Mouse (Mus musculus) embryonic facial prominence, embryonic 13.5 days (tissue): ENCODE measurements around the gene Pcnx. TPM values are rescaled to one million over a fixed set of nuclear protein-coding genes. Genes with fewer than 3 reads are reported as not detected.

ENCODE experiments used
- ATAC-seq: fragments of 200-750 bp; cut with Nextera tagmentation; 2 replicates; pipeline ENCODE4 v1.8.0; 2017; ENCODE audit warnings: low read depth; ENCODE audit not compliant: insufficient number of reproducible peaks, insufficient read depth, low FRiP score, low TSS enrichment
- H3K27ac ChIP-seq: fragments of 300-500 bp; sonication (generic); 2 replicates; pipeline ENCODE4 v1.5.1; 2015; ENCODE audit warnings: moderate library complexity, mild to moderate bottlenecking, inconsistent platforms
- H3K27me3 ChIP-seq: fragments of 300-500 bp; sonication (generic); 2 replicates; pipeline ENCODE4 v1.6.1; 2015; ENCODE audit warnings: mild to moderate bottlenecking, inconsistent platforms
- H3K36me3 ChIP-seq: fragments of 300-500 bp; sonication (generic); 2 replicates; pipeline ENCODE4 v1.6.1; 2015; ENCODE audit warnings: mild to moderate bottlenecking, inconsistent platforms
- H3K4me1 ChIP-seq: fragments of 300-500 bp; sonication (generic); 2 replicates; pipeline ENCODE4 v1.6.1; 2015; ENCODE audit warnings: inconsistent platforms
- H3K4me2 ChIP-seq: fragments of 300-500 bp; sonication (generic); 2 replicates; pipeline ENCODE4 v1.6.1; 2015; ENCODE audit warnings: moderate library complexity, mild to moderate bottlenecking, inconsistent platforms
- H3K4me3 ChIP-seq: fragments of 300-500 bp; sonication (generic); 2 replicates; pipeline ENCODE4 v1.5.1; 2015; ENCODE audit warnings: mild to moderate bottlenecking, inconsistent platforms
- H3K9ac ChIP-seq: fragments of 300-500 bp; sonication (generic); 2 replicates; pipeline ENCODE4 v1.6.1; 2015; ENCODE audit warnings: mild to moderate bottlenecking, inconsistent platforms
- H3K9me3 ChIP-seq: fragments of 300-500 bp; sonication (generic); 2 replicates; pipeline ENCODE4 v1.6.1; 2016; ENCODE audit warnings: inconsistent platforms
- WGBS: fragments of 180-500 bp; shearing (Covaris S2); methylation state at CpG from one replicate; pipeline ENCODE4 v1.1.7; 2015; ENCODE audit warnings: mixed read lengths; 5-methylcytosine and 5-hydroxymethylcytosine counted together
- polyA plus RNA-seq: library from polyadenylated mRNA; unstranded; fragments of >200 nt; fragmentation: Nextera tagmentation; extraction: Ambion mirVana; gene quantifications from 2 replicates; pipeline ENCODE4 v1.2.1, GENCODE M21; 2015

Pcnx gene
- polyA plus RNA-seq, 1 experiment from 2014 or later = 18.3 TPM

DNA sequence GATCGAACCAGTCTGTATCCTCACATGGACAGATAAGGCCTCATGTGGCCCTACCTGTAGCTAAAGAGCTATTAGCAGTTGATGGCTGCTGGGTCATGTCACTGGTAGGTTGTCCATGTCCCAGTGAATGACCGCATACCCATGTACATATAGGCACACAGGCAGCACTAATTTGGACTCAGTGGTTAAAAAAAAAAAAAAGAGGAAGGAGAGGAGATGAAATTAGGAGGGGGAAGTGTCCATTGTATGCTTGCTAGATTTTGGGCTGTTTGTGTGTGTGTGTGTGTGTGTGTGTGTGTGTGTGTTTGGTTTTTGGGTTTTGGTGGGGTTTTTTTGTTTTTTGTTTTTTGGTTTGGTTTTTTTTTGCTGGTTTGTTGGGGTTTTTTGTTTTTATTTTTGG lies 26.7 kb upstream of the Pcnx start:
- H3K9me3 ChIP-seq = no peaks in the 10 kb centered on the region
- peaks cover 1% of the 10 kb centered on the region; the same call in 1 of the 2 replicates for H3K4me1 ChIP-seq
- H3K27ac ChIP-seq = no peak overlapping the region
- H3K4me3 ChIP-seq = no peak overlapping the region
- H3K4me2 ChIP-seq = no peak overlapping the region
- H3K27me3 ChIP-seq = no peaks in the 10 kb centered on the region
- H3K36me3 ChIP-seq = no peaks in the 10 kb centered on the region
- no peak overlapping the region for H3K9ac ChIP-seq
- ATAC-seq = no peak
- WGBS = 96% methylated on average over 2 of the region's 2 CpGs

DNA sequence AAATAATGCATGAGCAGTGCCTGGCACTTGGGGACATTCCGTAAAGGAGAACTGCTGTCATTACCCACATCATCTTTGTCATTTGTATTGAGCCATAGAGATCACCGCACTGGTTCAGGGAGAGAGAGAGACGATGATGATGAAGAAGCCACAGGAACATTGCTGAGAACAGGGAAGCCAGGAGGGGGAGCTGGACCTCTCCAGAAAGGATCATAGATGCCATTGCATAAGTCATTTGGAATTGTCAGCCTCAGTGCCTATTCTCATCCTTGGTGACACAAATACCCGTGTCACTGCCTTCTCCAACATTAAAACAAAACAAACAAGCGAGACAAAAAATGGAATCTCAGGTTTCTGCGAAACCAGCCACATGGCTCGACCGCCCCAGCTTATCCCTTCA lies 23.7 kb upstream of the Pcnx start:
- WGBS = 66% methylated on average over 8 of the region's 8 CpGs
- H3K4me3 ChIP-seq = no peak overlapping the region
- H3K9me3 ChIP-seq = no peaks in the 10 kb centered on the region
- peaks cover 7% of the 10 kb centered on the region; the same call in 1 of the 2 replicates for H3K4me1 ChIP-seq
- no peaks in the 10 kb centered on the region for H3K27me3 ChIP-seq
- no peak overlapping the region for H3K9ac ChIP-seq
- H3K27ac ChIP-seq = no peak overlapping the region
- H3K4me2 ChIP-seq = no peak overlapping the region
- ATAC-seq = no peak
- H3K36me3 ChIP-seq = no peaks in the 10 kb centered on the region

DNA sequence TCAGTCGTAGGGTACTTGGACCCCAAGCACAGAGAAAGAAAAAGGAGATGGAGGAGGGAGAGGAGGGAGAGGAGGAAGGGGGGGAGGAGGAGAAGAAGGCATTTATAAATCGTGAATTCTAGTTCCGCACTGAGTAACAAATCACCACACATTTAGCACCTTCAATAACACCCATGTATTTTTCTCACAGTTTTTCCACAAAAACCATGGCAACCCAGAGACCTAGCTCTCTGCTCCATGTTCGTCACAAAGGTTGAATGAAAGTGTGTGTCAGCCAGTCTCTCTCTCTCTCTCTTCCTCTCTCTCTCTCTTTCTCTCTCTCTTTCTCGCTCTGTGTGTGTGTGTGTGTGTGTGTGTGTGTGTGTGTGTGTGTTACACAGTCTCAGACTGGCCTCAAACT lies 22.4 kb upstream of the Pcnx start:
- H3K27me3 ChIP-seq = no peaks in the 10 kb centered on the region
- H3K4me3 ChIP-seq = no peak overlapping the region
- no peaks in the 10 kb centered on the region for H3K9me3 ChIP-seq
- no peak overlapping the region for H3K27ac ChIP-seq
- no peak overlapping the region for H3K9ac ChIP-seq
- ATAC-seq = no peak
- H3K4me1 ChIP-seq = peaks cover 7% of the 10 kb centered on the region; the same call in 1 of the 2 replicates
- H3K4me2 ChIP-seq = no peak overlapping the region
- no peaks in the 10 kb centered on the region for H3K36me3 ChIP-seq
- 75% methylated on average over 5 of the region's 5 CpGs for whole genome bisulfite sequencing

DNA sequence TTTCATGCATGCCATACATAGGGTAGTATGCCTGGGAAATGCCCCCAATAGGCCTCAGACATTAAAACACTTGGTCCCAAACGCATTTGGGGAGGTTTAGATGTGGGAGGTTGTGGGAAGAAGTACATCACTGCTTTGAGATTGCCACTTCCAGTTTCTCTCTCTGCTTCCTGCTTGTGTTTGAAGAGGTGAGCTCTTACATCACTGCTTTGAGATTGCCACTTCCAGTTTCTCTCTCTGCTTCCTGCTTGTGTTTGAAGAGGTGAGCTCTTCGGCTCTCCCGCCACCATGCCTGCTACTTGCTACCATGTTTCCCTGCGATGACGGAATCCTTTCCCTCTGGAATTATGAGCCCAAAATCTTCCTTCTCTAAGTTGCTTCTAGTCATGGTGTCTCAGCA lies 20.2 kb upstream of the Pcnx start:
- Histone ChIP-seq H3K9me3 (no peaks in the 10 kb centered on the region), H3K36me3 (no peaks in the 10 kb centered on the region), H3K27ac (no peak overlapping the region), H3K9ac (no peak overlapping the region), H3K27me3 (no peaks in the 10 kb centered on the region), H3K4me1 (peaks cover 13% of the 10 kb centered on the region), H3K4me3 (no peak overlapping the region), H3K4me2 (no peak overlapping the region)
- ATAC-seq = no peak
- WGBS = 93% methylated on average over 5 of the region's 5 CpGs

DNA sequence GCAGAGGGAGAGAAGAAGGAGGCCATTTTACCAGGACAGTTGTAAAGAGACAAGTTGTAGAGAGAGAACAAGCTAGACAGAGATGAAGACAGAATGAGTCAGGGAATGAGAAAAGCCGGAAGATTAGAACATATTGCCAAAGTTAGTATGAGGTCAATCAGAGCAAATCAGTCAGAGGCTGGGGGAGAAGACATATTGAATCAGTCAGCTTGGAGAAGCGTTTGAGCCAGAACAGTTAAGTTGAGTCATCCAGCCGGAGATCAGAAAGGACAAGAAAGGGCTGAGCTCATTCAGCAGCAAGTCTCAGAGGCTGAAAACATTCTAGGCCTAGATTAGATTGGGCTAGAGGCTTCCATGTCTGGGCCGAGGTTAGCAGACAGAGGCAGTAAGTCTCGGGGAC lies 18.8 kb upstream of the Pcnx start:
- no peaks in the 10 kb centered on the region for H3K9me3 ChIP-seq
- no peaks in the 10 kb centered on the region for H3K36me3 ChIP-seq
- peaks cover 26% of the 10 kb centered on the region for H3K4me1 ChIP-seq
- H3K4me2 ChIP-seq = no peak overlapping the region
- no peak overlapping the region for H3K4me3 ChIP-seq
- no peaks in the 10 kb centered on the region for H3K27me3 ChIP-seq
- ATAC-seq = no peak
- H3K9ac ChIP-seq = no peak overlapping the region
- no peak overlapping the region for H3K27ac ChIP-seq
- WGBS = 69% methylated on average over 5 of the region's 5 CpGs

DNA sequence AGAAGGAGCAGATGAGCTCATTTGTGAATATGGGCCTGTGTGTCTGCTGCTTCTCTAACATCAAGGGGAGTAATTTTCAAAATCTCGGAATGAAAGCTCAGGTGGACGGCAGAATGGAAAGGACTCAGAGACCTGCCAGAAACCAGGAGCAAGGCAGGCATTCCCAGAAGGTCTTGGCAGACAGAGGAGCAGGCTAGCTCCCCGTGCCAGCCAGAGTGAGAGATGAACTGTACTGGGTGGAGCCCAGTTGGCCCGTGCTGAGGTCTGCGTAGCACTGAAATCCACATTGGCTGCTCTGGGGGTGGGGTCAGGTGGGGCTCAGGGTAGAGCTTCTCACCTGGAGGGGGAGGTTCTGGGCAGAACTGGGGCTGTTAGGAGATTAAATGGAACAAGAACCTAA lies 16.3 kb upstream of the Pcnx start:
- Histone ChIP-seq H3K36me3 (no peaks in the 10 kb centered on the region), H3K9ac (no peak overlapping the region), H3K27ac (peak overlapping the region; percentile 55; the same call in 1 of the 2 replicates), H3K4me1 (peaks cover 22% of the 10 kb centered on the region), H3K9me3 (no peaks in the 10 kb centered on the region), H3K27me3 (0 out of 2 replicates have a peak, but pooled peaks cover 2% of the 10 kb centered on the region), H3K4me3 (no peak overlapping the region), H3K4me2 (no peak overlapping the region)
- ATAC-seq = no peak
- 64% methylated on average over 5 of the region's 5 CpGs for WGBS

DNA sequence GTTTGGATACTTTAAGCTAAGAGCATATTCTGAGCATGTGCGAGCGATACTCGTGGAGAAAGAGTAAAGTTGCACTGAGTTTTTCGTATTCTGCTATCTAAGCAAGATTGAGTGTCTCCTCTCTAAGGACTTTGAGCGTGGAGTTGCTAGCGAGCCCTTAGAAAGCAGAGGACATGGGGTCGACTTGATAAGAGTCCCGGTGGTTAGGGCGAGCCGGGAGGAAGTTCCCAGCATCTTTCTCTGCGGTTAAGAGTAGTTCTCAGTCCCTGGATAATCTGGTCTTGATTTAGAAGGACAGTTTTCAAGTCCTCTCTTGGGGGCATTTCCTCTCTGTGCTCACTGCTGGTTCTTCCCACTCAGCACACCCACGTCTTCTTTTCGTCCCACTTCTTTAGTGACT lies 15.3 kb upstream of the Pcnx start:
- peak overlapping the region; percentile 56 for H3K4me2 ChIP-seq
- H3K9ac ChIP-seq = 0 out of 2 replicates have a peak overlapping the region, but pooled peaks have one; percentile 53
- peaks cover 28% of the 10 kb centered on the region for H3K4me1 ChIP-seq
- no peaks in the 10 kb centered on the region for H3K9me3 ChIP-seq
- H3K27me3 ChIP-seq = 0 out of 2 replicates have a peak, but pooled peaks cover 2% of the 10 kb centered on the region
- 28% methylated on average over 13 of the region's 13 CpGs for WGBS
- no peak overlapping the region for H3K27ac ChIP-seq
- ATAC-seq = no peak
- H3K36me3 ChIP-seq = no peaks in the 10 kb centered on the region
- H3K4me3 ChIP-seq = peak overlapping the region; percentile 27

DNA sequence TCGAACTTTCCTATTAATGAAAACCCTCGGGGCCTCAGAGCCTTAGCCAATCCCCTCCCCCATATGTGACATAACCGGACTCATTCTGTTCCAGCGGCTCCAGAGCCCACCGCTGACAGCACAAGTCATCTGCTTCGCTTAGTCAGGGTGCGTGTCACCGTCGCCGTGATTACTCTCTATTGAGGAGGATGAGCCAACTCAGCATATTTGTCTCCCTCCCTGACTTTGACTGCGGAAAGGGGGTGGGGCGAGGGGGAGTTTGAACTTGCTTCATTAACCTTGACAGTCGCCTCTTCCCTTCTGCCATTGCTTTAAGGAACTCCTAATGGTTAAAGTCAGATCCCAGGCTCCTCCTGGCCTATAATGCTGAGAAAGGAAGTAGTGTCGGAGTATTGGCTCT lies 14.8 kb upstream of the Pcnx start:
- peak overlapping the region; percentile 56 for H3K4me2 ChIP-seq
- ATAC-seq = no peak
- WGBS = 7% methylated on average over 14 of the region's 14 CpGs
- H3K9ac ChIP-seq = peak overlapping the region; percentile 53; the same call in 1 of the 2 replicates
- peak overlapping the region; percentile 5; the same call in 1 of the 2 replicates for H3K27ac ChIP-seq
- H3K9me3 ChIP-seq = no peaks in the 10 kb centered on the region
- peaks cover 32% of the 10 kb centered on the region for H3K4me1 ChIP-seq
- 0 out of 2 replicates have a peak, but pooled peaks cover 2% of the 10 kb centered on the region for H3K27me3 ChIP-seq
- peak overlapping the region; percentile 27 for H3K4me3 ChIP-seq
- no peaks in the 10 kb centered on the region for H3K36me3 ChIP-seq

DNA sequence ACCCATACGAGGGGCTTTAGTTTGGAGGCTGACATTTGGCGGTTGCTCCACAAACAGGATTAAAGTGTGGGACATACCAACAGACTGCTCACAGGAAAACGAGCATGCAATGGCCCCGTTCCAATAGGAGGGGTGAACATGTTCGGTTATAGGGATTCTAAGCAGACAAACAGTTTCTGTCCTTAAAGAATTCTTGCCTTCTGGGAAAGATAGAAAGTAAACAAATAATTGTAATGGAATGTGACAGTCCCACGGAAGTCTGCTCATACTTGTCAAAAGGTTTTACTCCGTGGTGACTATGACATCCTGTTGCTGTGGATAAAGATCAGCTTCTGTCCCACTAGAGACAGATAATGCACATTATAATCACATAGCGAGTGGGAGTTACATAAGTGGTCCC lies 10.2 kb upstream of the Pcnx start:
- Histone ChIP-seq H3K9me3 (no peaks in the 10 kb centered on the region), H3K4me2 (no peak overlapping the region), H3K36me3 (no peaks in the 10 kb centered on the region), H3K27ac (peak overlapping the region; percentile 22), H3K4me1 (peaks cover 47% of the 10 kb centered on the region), H3K4me3 (no peak overlapping the region), H3K27me3 (0 out of 2 replicates have a peak, but pooled peaks cover 2% of the 10 kb centered on the region), H3K9ac (no peak overlapping the region)
- no peak for ATAC-seq
- 28% methylated on average over 8 of the region's 8 CpGs for WGBS

DNA sequence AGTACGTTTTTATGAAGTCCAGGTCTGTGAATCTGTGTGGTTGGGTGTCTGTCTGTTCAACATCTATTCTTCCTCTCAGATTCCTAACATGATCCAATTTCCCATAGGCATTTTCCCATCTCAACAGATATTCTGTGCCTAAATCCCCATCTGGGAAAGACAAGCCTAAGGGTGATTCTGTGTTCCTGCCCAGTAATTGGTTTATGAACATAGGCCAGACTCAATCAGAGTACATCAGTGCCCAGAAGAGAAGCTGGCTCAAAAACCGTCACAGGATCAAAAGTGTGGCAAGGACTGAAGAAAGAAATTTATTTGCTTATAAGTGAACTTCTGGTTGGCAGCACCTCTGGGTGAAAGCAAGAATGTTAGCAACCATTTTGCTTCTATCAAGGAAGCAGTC lies 7.3 kb upstream of the Pcnx start:
- Histone ChIP-seq H3K36me3 (no peaks in the 10 kb centered on the region), H3K4me3 (no peak overlapping the region), H3K9ac (no peak overlapping the region), H3K4me2 (peak overlapping the region; percentile 26; the same call in 1 of the 2 replicates), H3K27me3 (0 out of 2 replicates have a peak, but pooled peaks cover 2% of the 10 kb centered on the region), H3K27ac (peak overlapping the region; percentile 82), H3K9me3 (no peaks in the 10 kb centered on the region), H3K4me1 (peaks cover 42% of the 10 kb centered on the region)
- WGBS = 69% methylated on average over 2 of the region's 2 CpGs
- no peak for ATAC-seq

DNA sequence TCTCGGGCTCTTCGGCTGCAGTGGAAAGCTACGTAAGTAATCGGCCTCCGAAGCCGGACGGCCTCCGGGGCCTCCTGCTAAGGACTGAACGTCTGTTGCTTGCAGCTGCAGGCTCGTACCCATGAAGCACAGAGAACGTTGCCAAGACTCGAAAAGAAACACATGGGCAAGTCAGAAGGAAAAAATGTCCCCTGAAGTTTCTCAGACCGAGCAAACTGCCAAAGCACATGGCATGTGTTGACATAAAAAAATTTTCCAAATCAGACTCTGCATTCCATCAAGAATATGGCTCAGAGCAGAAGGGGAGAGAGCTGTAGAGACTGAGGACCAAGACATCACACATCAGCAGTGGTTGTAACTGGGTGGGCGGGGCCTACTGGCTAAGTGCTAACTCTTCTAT lies 6.8 kb upstream of the Pcnx start:
- H3K4me1 ChIP-seq = peaks cover 46% of the 10 kb centered on the region
- H3K36me3 ChIP-seq = no peaks in the 10 kb centered on the region
- 54% methylated on average over 14 of the region's 14 CpGs for WGBS
- no peaks in the 10 kb centered on the region for H3K9me3 ChIP-seq
- no peak overlapping the region for H3K4me3 ChIP-seq
- 0 out of 2 replicates have a peak, but pooled peaks cover 2% of the 10 kb centered on the region for H3K27me3 ChIP-seq
- peak overlapping the region; percentile 26; the same call in 1 of the 2 replicates for H3K4me2 ChIP-seq
- ATAC-seq = no peak
- H3K27ac ChIP-seq = peak overlapping the region; percentile 82
- H3K9ac ChIP-seq = no peak overlapping the region

DNA sequence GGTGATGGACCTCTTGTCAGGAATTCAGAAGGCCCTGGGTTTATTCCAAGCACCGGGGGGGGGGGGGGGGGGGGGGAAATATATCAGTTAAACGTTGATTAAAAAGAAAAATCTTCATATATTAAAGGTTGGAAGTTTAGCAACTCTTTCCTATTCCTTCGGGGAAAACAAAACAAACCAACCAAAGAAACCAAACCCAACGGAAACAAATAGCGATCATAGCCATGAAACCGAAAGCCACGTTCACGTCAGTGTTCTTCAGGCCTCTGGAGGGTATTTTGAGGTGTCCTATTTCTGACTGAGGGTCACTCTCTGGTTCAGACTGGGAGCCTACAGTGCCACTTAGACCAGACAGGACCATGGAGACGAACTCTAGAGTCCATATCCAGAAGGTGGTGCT lies 6.3 kb upstream of the Pcnx start:
- Histone ChIP-seq H3K9ac (no peak overlapping the region), H3K4me3 (no peak overlapping the region), H3K4me1 (peaks cover 49% of the 10 kb centered on the region), H3K36me3 (no peaks in the 10 kb centered on the region), H3K27me3 (no peaks in the 10 kb centered on the region), H3K9me3 (no peaks in the 10 kb centered on the region), H3K27ac (no peak overlapping the region), H3K4me2 (no peak overlapping the region)
- 67% methylated on average over 9 of the region's 9 CpGs for WGBS
- ATAC-seq = no peak
